ENCODE assay signal across 22 mouse cellular contexts in the genomic region with DNA sequence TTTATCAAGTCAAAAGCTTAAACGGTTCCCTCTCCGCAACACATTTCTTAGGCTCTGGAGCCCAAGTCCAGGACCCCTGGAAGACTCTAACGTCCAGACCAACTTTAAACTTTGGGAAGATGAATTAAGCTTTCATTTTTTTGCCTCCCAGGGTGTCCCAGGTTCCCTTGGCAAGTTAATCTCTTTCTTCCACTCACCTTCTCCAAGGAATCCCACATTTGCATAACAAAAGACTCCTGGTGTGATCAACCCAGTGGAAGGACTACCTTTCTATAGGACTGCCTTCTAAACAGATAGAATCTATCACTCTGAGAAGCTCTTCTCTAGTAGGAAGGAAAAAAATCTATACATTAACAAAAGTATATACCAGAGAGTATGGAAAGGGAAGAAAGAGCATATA.
DNase-seq lines count a peak whose midpoint lies in the region; ATAC-seq and TF ChIP-seq lines count a peak whose summit lies in the region.
"Had no signal": no experiment of that assay in that cellular context is flagged by ENCODE, and none has a peak within 500 bp of the region (broad histone marks: within the 10 kb centered on the region; RNA-seq: fewer than 3 reads in every experiment).

No protein-coding gene starts in this region.

- H3K9ac ChIP-seq in midbrain, embryonic 11.5 days (ENCODE audit: low read length): no peak overlapping the region
- H3K9ac ChIP-seq in midbrain, embryonic 14.5 days (replicated peaks; ENCODE audit: low read length): no peak overlapping the region
- no peak overlapping the region for H3K9ac ChIP-seq in ES-E14 (ENCODE audit: insufficient read depth, low read depth, low read length, poor library complexity, severe bottlenecking)
- H3K9ac ChIP-seq: embryonic facial prominence, embryonic 13.5 days; embryonic facial prominence, embryonic 15.5 days; forebrain, embryonic 13.5 days; forebrain, embryonic 15.5 days; forebrain, postnatal 0 days had no signal

- no peaks in the 10 kb centered on the region for H3K4me1 ChIP-seq in midbrain, embryonic 11.5 days (ENCODE audit: control insufficient read depth, insufficient read depth, low read length)
- no peaks in the 10 kb centered on the region for H3K4me1 ChIP-seq in midbrain, embryonic 14.5 days (ENCODE audit: control insufficient read depth, insufficient read depth, low read length)
- peaks cover 0 to 2% of the 10 kb centered on the region in 2 experiments; a peak in 1 of 4 replicates for H3K4me1 ChIP-seq in ES-E14 (ENCODE audit: control insufficient read depth in 2 of 2, insufficient read depth in 2 of 2, low read length in 2 of 2, poor library complexity in 1 of 2)
- H3K4me1 ChIP-seq: embryonic facial prominence, embryonic 13.5 days; embryonic facial prominence, embryonic 15.5 days; forebrain, embryonic 13.5 days; forebrain, embryonic 15.5 days had no signal

- H3K27me3 ChIP-seq in midbrain, embryonic 11.5 days (ENCODE audit: control insufficient read depth, insufficient read depth, low read length): no peaks in the 10 kb centered on the region
- no peaks in the 10 kb centered on the region for H3K27me3 ChIP-seq in midbrain, embryonic 14.5 days (ENCODE audit: control insufficient read depth, insufficient read depth, low read length)
- H3K27me3 ChIP-seq: embryonic facial prominence, embryonic 13.5 days; embryonic facial prominence, embryonic 15.5 days; forebrain, embryonic 13.5 days; forebrain, embryonic 15.5 days had no signal

- no peak overlapping the region for H3K4me3 ChIP-seq in midbrain, embryonic 11.5 days (ENCODE audit: low read depth, low read length)
- H3K4me3 ChIP-seq in midbrain, embryonic 14.5 days (replicated peaks; ENCODE audit: low read depth, low read length): no peak overlapping the region
- no peak overlapping the region for H3K4me3 ChIP-seq in ES-E14 (ENCODE audit: insufficient read depth in 1 of 2, low read depth in 1 of 2, low read length in 2 of 2, poor library complexity in 1 of 2, severe bottlenecking in 1 of 2)
- H3K4me3 ChIP-seq: embryonic facial prominence, embryonic 13.5 days; embryonic facial prominence, embryonic 15.5 days; erythroblast, embryonic 14.5 days; forebrain, embryonic 13.5 days; forebrain, embryonic 15.5 days had no signal

- in situ Hi-C loops in ES-E14 (cut with MboI; ENCODE audit: low sequenced_read_pairs in 2 of 2, unreplicated experiment in 2 of 2): no loop called here

- no peak overlapping the region for H3K4me2 ChIP-seq in midbrain, embryonic 11.5 days
- H3K4me2 ChIP-seq in midbrain, embryonic 14.5 days (ENCODE audit: low read length): no peak overlapping the region
- H3K4me2 ChIP-seq: embryonic facial prominence, embryonic 13.5 days; embryonic facial prominence, embryonic 15.5 days; forebrain, embryonic 13.5 days; forebrain, embryonic 15.5 days had no signal

- ATAC-seq in midbrain, embryonic 11.5 days (ENCODE audit: low FRiP score): no peak
- ATAC-seq in midbrain, embryonic 14.5 days (ENCODE audit: low FRiP score, low TSS enrichment): no peak
- ATAC-seq: forebrain, embryonic 13.5 days; forebrain, embryonic 15.5 days; forebrain, postnatal 0 days had no signal

- 56% methylated on average over 3 of the region's 3 CpGs for WGBS in midbrain, embryonic 11.5 days
- 37% methylated on average over 3 of the region's 3 CpGs for WGBS in midbrain, embryonic 14.5 days

- DNase-seq in midbrain, embryonic 11.5 days (ENCODE audit: low spot score, missing footprints): peak; percentile 78
- DNase-seq in midbrain, embryonic 14.5 days: no peak
- DNase-seq in ES-E14 (ENCODE audit: low read depth, low spot score): peak; percentile 47
- peak; percentile 59 for DNase-seq in ZHBTc4 (ENCODE audit: low read depth, low spot score)
- DNase-seq in layer of hippocampus, adult 11-12 months (ENCODE audit: low spot score): no peak
- DNase-seq in heart, adult 9 months (ENCODE audit: low spot score in 2 of 2): no peak
- DNase-seq: adrenal gland, adult 2 months; adrenal gland, postnatal 10 days; adrenal gland, postnatal 25 days; cerebellum, adult 11 months; cerebellum, adult 18-20 months; cerebellum, adult 8-10 months; cerebellum, adult 9-11 months; cerebellum, postnatal 14 days; cerebellum, postnatal 36 days; embryo, embryonic 11 days; forebrain, postnatal 0 days had no signal

- H3K36me3 ChIP-seq in midbrain, embryonic 11.5 days (ENCODE audit: control insufficient read depth, insufficient read depth, low read length): no peaks in the 10 kb centered on the region
- no peaks in the 10 kb centered on the region for H3K36me3 ChIP-seq in midbrain, embryonic 14.5 days (ENCODE audit: control insufficient read depth, insufficient read depth, low read length)
- no peaks in the 10 kb centered on the region for H3K36me3 ChIP-seq in ES-E14 (ENCODE audit: control insufficient read depth, insufficient read depth, low read length, poor library complexity, severe bottlenecking)
- H3K36me3 ChIP-seq: embryonic facial prominence, embryonic 13.5 days; embryonic facial prominence, embryonic 15.5 days; forebrain, embryonic 15.5 days had no signal

- no peaks in the 10 kb centered on the region for H3K9me3 ChIP-seq in midbrain, embryonic 11.5 days (ENCODE audit: control insufficient read depth, low read length)
- no peaks in the 10 kb centered on the region for H3K9me3 ChIP-seq in midbrain, embryonic 14.5 days (ENCODE audit: control insufficient read depth, low read length)
- H3K9me3 ChIP-seq in ES-E14 (ENCODE audit: control insufficient read depth, insufficient read depth, low read depth, low read length): no peaks in the 10 kb centered on the region
- H3K9me3 ChIP-seq: embryonic facial prominence, embryonic 13.5 days; embryonic facial prominence, embryonic 15.5 days; forebrain, embryonic 13.5 days; forebrain, embryonic 15.5 days had no signal

- no peak overlapping the region for H3K27ac ChIP-seq in midbrain, embryonic 11.5 days (ENCODE audit: low read depth, low read length)
- H3K27ac ChIP-seq in midbrain, embryonic 14.5 days (replicated peaks; ENCODE audit: low read depth, low read length): no peak overlapping the region
- H3K27ac ChIP-seq in ES-E14 (ENCODE audit: insufficient read depth, low read depth, low read length, poor library complexity, severe bottlenecking): no peak overlapping the region
- H3K27ac ChIP-seq: embryonic facial prominence, embryonic 13.5 days; embryonic facial prominence, embryonic 15.5 days; forebrain, embryonic 13.5 days; forebrain, embryonic 15.5 days had no signal

TF ChIP-seq in ES-E14, 5 proteins besides CTCF, POLR2A, EP300 and RAD21:
- no peak for TF ChIP-seq ZC3H11A (IDR thresholded peaks at IDR 0.05; ENCODE audit: borderline replicate concordance, low read depth, low read length)
- no peak for TF ChIP-seq HCFC1 (IDR thresholded peaks at IDR 0.05; ENCODE audit: borderline replicate concordance, insufficient read depth, low read length)
- no peak for TF ChIP-seq ZNF384 (IDR thresholded peaks at IDR 0.05; ENCODE audit: low read depth, low read length)
- TF ChIP-seq MAFK (IDR thresholded peaks at IDR 0.05; ENCODE audit: insufficient read depth, low read depth, low read length): no peak
- TF ChIP-seq CHD2 (IDR thresholded peaks at IDR 0.05; ENCODE audit: low read depth, low read length): no peak

Comparison
In these comparisons a context has a peak if more than half of its experiments do, and no peak if none do; other contexts are left out.
1. DNase-seq: peak in midbrain, embryonic 11.5 days (single experiment), ES-E14 (single experiment) and ZHBTc4 (single experiment); none in midbrain, embryonic 14.5 days (single experiment), layer of hippocampus, adult 11-12 months (single experiment) and heart, adult 9 months (0 of 2).